12 mouse cellular contexts compared by ENCODE assay signal in genomic region chr1:60627367-60627766, GRCm38 (mm10).
DNase-seq lines count a peak whose midpoint lies in the region; ATAC-seq and TF ChIP-seq lines count a peak whose summit lies in the region.
"Had no signal": no experiment of that assay in that cellular context is flagged by ENCODE, and none has a peak within 500 bp of the region (broad histone marks: within the 10 kb centered on the region; RNA-seq: fewer than 3 reads in every experiment).

No protein-coding gene starts in this region.

- H3K27me3 ChIP-seq in heart, adult 2 months (ENCODE audit: control insufficient read depth, insufficient read depth, low read length), result no peaks in the 10 kb centered on the region
- H3K27me3 ChIP-seq in midbrain, embryonic 11.5 days (ENCODE audit: control insufficient read depth, insufficient read depth, low read length), result no peaks in the 10 kb centered on the region
- H3K27me3 ChIP-seq in midbrain, embryonic 15.5 days (replicated peaks), result no peaks in the 10 kb centered on the region
- H3K27me3 ChIP-seq in liver, embryonic 16.5 days (ENCODE audit: control insufficient read depth, insufficient read depth, low read depth, low read length), result no peaks in the 10 kb centered on the region
- H3K27me3 ChIP-seq in stomach, embryonic 16.5 days (ENCODE audit: control insufficient read depth, insufficient read depth, low read length), result no peaks in the 10 kb centered on the region
- H3K27me3 ChIP-seq: heart, embryonic 12.5 days; limb, embryonic 12.5 days had no signal

- intact Hi-C loops in heart, adult 2 months (cut with DNase I), result no loop called here
- intact Hi-C loops in left cerebral cortex, postnatal 4 days (cut with DNase I), result no loop called here

- TF ChIP-seq POLR2A in heart, adult 2 months (IDR thresholded peaks at IDR 0.05; ENCODE audit: insufficient read depth, low read depth, low read length), result no peak

- TF ChIP-seq CTCF in heart, adult 2 months (IDR thresholded peaks at IDR 0.05), result no peak

- H3K9ac ChIP-seq in heart, adult 2 months (ENCODE audit: low read depth, low read length), result no peak overlapping the region
- peak overlapping the region; percentile 39; the same call in 1 of the 2 replicates for H3K9ac ChIP-seq in midbrain, embryonic 11.5 days (ENCODE audit: low read length)
- H3K9ac ChIP-seq in midbrain, embryonic 15.5 days, result no peak overlapping the region
- H3K9ac ChIP-seq in liver, embryonic 16.5 days (ENCODE audit: low read depth, low read length), result no peak overlapping the region
- no peak overlapping the region for H3K9ac ChIP-seq in stomach, embryonic 16.5 days (ENCODE audit: low read length)
- H3K9ac ChIP-seq: heart, embryonic 12.5 days; limb, embryonic 12.5 days had no signal

- peak; percentile 66 for ATAC-seq in midbrain, embryonic 11.5 days (ENCODE audit: low FRiP score)
- no peak for ATAC-seq in midbrain, embryonic 15.5 days (replicated peaks)
- no peak for ATAC-seq in liver, embryonic 16.5 days (ENCODE audit: low read depth)
- ATAC-seq in stomach, embryonic 16.5 days (ENCODE audit: insufficient read depth, low FRiP score), result no peak

- H3K9me3 ChIP-seq in midbrain, embryonic 11.5 days (ENCODE audit: control insufficient read depth, low read length), result no peaks in the 10 kb centered on the region
- no peaks in the 10 kb centered on the region for H3K9me3 ChIP-seq in midbrain, embryonic 15.5 days
- no peaks in the 10 kb centered on the region for H3K9me3 ChIP-seq in liver, embryonic 16.5 days (replicated peaks; ENCODE audit: control insufficient read depth, low read length)
- no peaks in the 10 kb centered on the region for H3K9me3 ChIP-seq in stomach, embryonic 16.5 days (replicated peaks; ENCODE audit: control insufficient read depth, low read length)
- H3K9me3 ChIP-seq: heart, embryonic 12.5 days; limb, embryonic 12.5 days had no signal

- H3K79me2 ChIP-seq in heart, adult 2 months (replicated peaks; ENCODE audit: control insufficient read depth, insufficient read depth, low read length), result no peaks in the 10 kb centered on the region

- TF ChIP-seq EP300 in heart, adult 2 months (IDR thresholded peaks at IDR 0.05; ENCODE audit: insufficient read depth, low read depth, low read length), result no peak

- no peak for DNase-seq in heart, adult 2 months
- no peak for DNase-seq in heart, postnatal 4 days
- DNase-seq in midbrain, embryonic 11.5 days (ENCODE audit: low spot score, missing footprints), result peak; percentile 92
- no peak for DNase-seq in testis, postnatal 10 days (ENCODE audit: low spot score)
- DNase-seq in left cerebral cortex, postnatal 4 days, result no peak
- DNase-seq: cerebellum, adult 18-20 months had no signal

- no peak overlapping the region for H3K4me2 ChIP-seq in midbrain, embryonic 11.5 days
- no peak overlapping the region for H3K4me2 ChIP-seq in midbrain, embryonic 15.5 days
- no peak overlapping the region for H3K4me2 ChIP-seq in liver, embryonic 16.5 days (ENCODE audit: low read depth, low read length)
- H3K4me2 ChIP-seq in stomach, embryonic 16.5 days (ENCODE audit: low read depth, low read length), result no peak overlapping the region
- H3K4me2 ChIP-seq: heart, embryonic 12.5 days; limb, embryonic 12.5 days had no signal

- no peaks in the 10 kb centered on the region; the same call in 1 of the 2 replicates for H3K36me3 ChIP-seq in heart, adult 2 months (ENCODE audit: control insufficient read depth, insufficient read depth, low read length)
- H3K36me3 ChIP-seq in midbrain, embryonic 11.5 days (ENCODE audit: control insufficient read depth, insufficient read depth, low read length), result no peaks in the 10 kb centered on the region
- no peaks in the 10 kb centered on the region for H3K36me3 ChIP-seq in midbrain, embryonic 15.5 days (replicated peaks)
- H3K36me3 ChIP-seq in liver, embryonic 16.5 days (ENCODE audit: control insufficient read depth, insufficient read depth), result no peaks in the 10 kb centered on the region
- H3K36me3 ChIP-seq in stomach, embryonic 16.5 days (ENCODE audit: control insufficient read depth, insufficient read depth, low read length), result no peaks in the 10 kb centered on the region
- H3K36me3 ChIP-seq: heart, embryonic 12.5 days; limb, embryonic 12.5 days had no signal

- WGBS in heart, adult 2 months, result 51% methylated on average over 4 of the region's 4 CpGs
- WGBS in midbrain, embryonic 11.5 days, result 16% methylated on average over 4 of the region's 4 CpGs
- WGBS in midbrain, embryonic 15.5 days, result 12% methylated on average over 4 of the region's 4 CpGs
- 16% methylated on average over 4 of the region's 4 CpGs for WGBS in liver, embryonic 16.5 days (ENCODE audit: insufficient replicate concordance)
- WGBS in stomach, embryonic 16.5 days, result 51% methylated on average over 4 of the region's 4 CpGs

- peak overlapping the region; percentile 48 for H3K27ac ChIP-seq in heart, adult 2 months
- H3K27ac ChIP-seq in midbrain, embryonic 11.5 days (ENCODE audit: low read depth, low read length), result peak overlapping the region; percentile 45; the same call in 1 of the 2 replicates
- H3K27ac ChIP-seq in midbrain, embryonic 15.5 days, result no peak overlapping the region
- peak overlapping the region; percentile 24; the same call in 1 of the 2 replicates for H3K27ac ChIP-seq in liver, embryonic 16.5 days (ENCODE audit: low read length)
- H3K27ac ChIP-seq in stomach, embryonic 16.5 days (ENCODE audit: low read length), result 0 out of 2 replicates have a peak overlapping the region, but pooled peaks have one; percentile 16
- H3K27ac ChIP-seq: limb, embryonic 12.5 days had no signal

- peaks cover 4% of the 10 kb centered on the region for H3K4me1 ChIP-seq in heart, adult 2 months (ENCODE audit: control insufficient read depth, insufficient read depth, low read length)
- peaks cover 23% of the 10 kb centered on the region for H3K4me1 ChIP-seq in midbrain, embryonic 11.5 days (ENCODE audit: control insufficient read depth, insufficient read depth, low read length)
- H3K4me1 ChIP-seq in midbrain, embryonic 15.5 days, result peaks cover 22% of the 10 kb centered on the region
- H3K4me1 ChIP-seq in liver, embryonic 16.5 days (ENCODE audit: control insufficient read depth, low read depth, low read length), result no peaks in the 10 kb centered on the region; the same call in 1 of the 2 replicates
- no peaks in the 10 kb centered on the region for H3K4me1 ChIP-seq in stomach, embryonic 16.5 days (ENCODE audit: control insufficient read depth, insufficient read depth, low read length)

- no peak overlapping the region for H3K4me3 ChIP-seq in heart, adult 2 months
- H3K4me3 ChIP-seq in midbrain, embryonic 11.5 days (ENCODE audit: low read depth, low read length), result no peak overlapping the region
- H3K4me3 ChIP-seq in midbrain, embryonic 15.5 days, result no peak overlapping the region
- no peak overlapping the region for H3K4me3 ChIP-seq in liver, embryonic 16.5 days (ENCODE audit: low read depth, low read length)
- H3K4me3 ChIP-seq in stomach, embryonic 16.5 days (replicated peaks; ENCODE audit: low read length), result no peak overlapping the region
- H3K4me3 ChIP-seq: erythroblast, embryonic 14.5 days; heart, embryonic 12.5 days; limb, embryonic 12.5 days had no signal
